Mouse (Mus musculus) spleen, adult 2 months (tissue): Measurements from ENCODE around the gene Slc25a26.

Experiments used
- CTCF ChIP-seq: fragments of 200-500 bp; IDR thresholded peaks from 2 replicates; pipeline ENCODE4 v1.5.1; 2011; ENCODE audit warnings: mild to moderate bottlenecking, inconsistent platforms; ENCODE audit not compliant: insufficient read depth, insufficient read length, insufficient replicate concordance; ENCODE audit errors: extremely low read depth
- POLR2A ChIP-seq: fragments of 200-500 bp; IDR thresholded peaks from 2 replicates; pipeline ENCODE4 v1.6.1; 2011; ENCODE audit warnings: low read depth, low read length, inconsistent platforms

GRCm38 (mm10) chr6:94613235-94613895 lies 113.2 kb downstream of the Slc25a26 start:
- TF ChIP-seq CTCF (no peak), POLR2A (no peak)
